Mouse (Mus musculus): Measurements from ENCODE around the gene Mkrn1. TPM values are rescaled to one million over a fixed set of nuclear protein-coding genes. Genes with fewer than 3 reads are reported as not detected.

Mkrn1 gene
- polyA plus RNA-seq, 1 experiment from 2014 or later, result 59.5 TPM

DNA sequence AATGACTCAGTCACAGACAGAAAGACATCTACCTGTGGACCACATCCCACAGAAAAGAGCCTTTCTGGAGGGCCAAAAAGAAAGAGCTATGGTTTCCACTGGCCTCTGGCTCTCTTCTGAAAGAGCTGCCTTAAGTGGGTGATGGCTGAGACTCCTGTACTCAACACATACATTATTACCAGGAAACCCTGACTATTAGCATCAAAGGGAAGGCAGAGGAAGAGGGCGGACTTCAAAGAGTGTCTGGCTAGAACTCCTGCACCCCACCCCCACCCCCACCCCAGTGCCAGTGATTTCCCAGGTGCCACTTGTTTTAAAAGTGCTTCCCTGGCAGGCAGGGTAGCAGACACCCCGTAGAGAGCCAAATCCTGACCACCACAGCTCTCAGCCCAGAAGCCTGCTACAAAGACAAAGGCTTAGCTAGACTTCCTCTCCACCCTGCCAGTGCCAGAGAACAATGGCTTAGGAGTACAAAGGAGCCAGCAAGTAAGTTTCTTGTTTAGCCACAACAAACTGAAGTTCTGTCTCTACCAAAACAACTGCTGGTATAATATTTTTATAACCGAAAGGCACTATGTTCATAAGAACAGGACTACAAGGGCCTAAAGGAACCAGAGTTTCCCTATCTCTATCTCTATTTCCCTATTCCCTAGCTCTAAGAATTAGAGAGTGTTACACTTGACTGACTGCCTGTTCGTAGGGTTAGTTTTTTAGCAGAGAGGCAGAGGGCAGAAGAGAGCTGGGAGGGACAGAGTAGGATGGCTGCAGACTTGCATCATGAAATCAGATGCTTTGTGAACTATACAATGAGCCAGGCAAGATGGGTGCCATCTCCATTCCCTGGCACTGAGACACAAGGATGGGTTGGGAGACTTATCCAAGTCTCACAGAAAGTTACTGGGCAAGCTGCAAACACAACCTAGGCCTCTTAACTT lies 72.1 kb downstream of the Mkrn1 start:
- Histone ChIP-seq H3K27me3 (no peaks in the 10 kb centered on the region), H3K4me2 (replicated peaks) (no peak overlapping the region), H3K9me3 (replicated peaks) (no peaks in the 10 kb centered on the region), H3K4me3 (replicated peaks) (no peak overlapping the region), H3K9ac (no peak overlapping the region), H3K36me3 (peaks cover 65% of the 10 kb centered on the region), H3K4me1 (0 out of 2 replicates have a peak, but pooled peaks cover 6% of the 10 kb centered on the region), H3K27ac (replicated peaks) (peak overlapping the region; percentile 41; the same call in 1 of the 2 replicates)
- ATAC-seq (ENCODE audit: insufficient number of reproducible peaks, low FRiP score, low TSS enrichment, low read depth), result no peak
- WGBS, result 47% methylated on average over 4 of the region's 4 CpGs

Other genes starting within 250 kb of the Mkrn1 start
- 6.3 and 6.8 TPM in 2 replicates for gene Kdm7a, start 213.7 kb downstream of the Mkrn1 start, polyA plus RNA-seq (2015; fragmentation: Nextera tagmentation; extraction: Ambion mirVana)
- gene Slc37a3, start 42.8 kb downstream of the Mkrn1 start, polyA plus RNA-seq (2015; fragmentation: Nextera tagmentation; extraction: Ambion mirVana), result 53.3 and 60.3 TPM in 2 replicates
- gene Rab19, start 39.3 kb downstream of the Mkrn1 start, polyA plus RNA-seq (2015; fragmentation: Nextera tagmentation; extraction: Ambion mirVana), result 1.5 and 1.7 TPM in 2 replicates
- 21.1 and 22.7 TPM in 2 replicates for gene Dennd2a, start 137.4 kb upstream of the Mkrn1 start, polyA plus RNA-seq (2015; fragmentation: Nextera tagmentation; extraction: Ambion mirVana)
- gene Adck2, start 153.4 kb upstream of the Mkrn1 start, polyA plus RNA-seq (2015; fragmentation: Nextera tagmentation; extraction: Ambion mirVana), result 36.5 and 44.9 TPM in 2 replicates
- gene Gm42420, start 165.3 kb upstream of the Mkrn1 start, polyA plus RNA-seq (2015; fragmentation: Nextera tagmentation; extraction: Ambion mirVana), result 0.83 and 1.3 TPM in 2 replicates
- 332 and 334 TPM in 2 replicates for gene Ndufb2, start 172.1 kb upstream of the Mkrn1 start, polyA plus RNA-seq (2015; fragmentation: Nextera tagmentation; extraction: Ambion mirVana)